Mouse (Mus musculus): ENCODE data around the gene Slc7a6os.

GRCm38 (mm10) chr8:106191639-106192038 is 19.1 kb downstream of the Slc7a6os start:
- TF ChIP-seq POLR2A (IDR thresholded peaks at IDR 0.05; ENCODE audit: insufficient read depth, low read depth, low read length) (no peak), CTCF (IDR thresholded peaks at IDR 0.05) (no peak), EP300 (IDR thresholded peaks at IDR 0.05; ENCODE audit: insufficient read depth, low read depth, low read length) (no peak)

Measured in heart, adult 2 months (tissue).